Mouse (Mus musculus) liver, embryonic 14.5 days (tissue): Measurements from ENCODE around the gene Eml3.

Experiments used
- CTCF ChIP-seq: IDR thresholded peaks from 2 replicates; pipeline ENCODE4 v1.5.1; 2016; ENCODE audit warnings: antibody characterized with exemption, low read depth, control low read depth
- EP300 ChIP-seq: IDR thresholded peaks from 2 replicates; pipeline ENCODE4 v1.6.1; 2016; ENCODE audit warnings: antibody characterized with exemption, low read depth

DNA sequence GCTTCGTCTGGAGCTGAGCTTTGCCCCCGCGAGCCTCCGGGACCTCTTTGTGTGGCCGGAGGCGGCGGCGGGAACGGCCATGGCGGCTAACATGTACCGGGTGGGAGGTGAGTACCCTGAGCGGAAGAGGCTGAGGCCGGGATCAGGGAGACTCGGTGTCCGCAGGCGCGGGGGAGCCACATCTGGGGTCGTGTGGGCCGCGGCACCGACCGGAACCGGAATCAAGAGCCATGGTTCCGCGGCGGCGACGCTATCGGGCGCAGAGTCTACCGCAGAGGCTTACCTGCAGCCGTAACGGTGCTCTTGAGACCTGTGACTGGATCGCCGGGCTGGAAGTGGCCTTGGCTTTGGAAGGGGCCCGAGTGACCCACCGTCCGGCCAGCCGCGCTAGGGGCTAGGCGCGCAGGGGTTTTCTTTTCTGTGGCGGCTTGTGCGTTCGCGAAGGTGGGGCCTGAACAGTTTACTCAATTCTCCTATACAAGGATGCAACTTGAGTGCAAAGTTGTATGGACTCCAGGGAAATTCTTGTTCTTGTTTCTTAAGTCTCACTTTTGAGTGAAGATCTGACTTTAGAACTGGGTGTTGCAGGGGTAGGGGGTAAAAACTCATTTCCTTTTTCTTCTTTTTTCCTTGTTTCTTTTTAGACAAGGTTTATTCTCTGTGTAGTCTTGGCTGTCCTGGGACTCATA lies 13.1 kb downstream of the Eml3 start:
- TF ChIP-seq CTCF (no peak), EP300 (no peak)
